Mouse (Mus musculus) hindbrain, embryonic 16.5 days (tissue): ENCODE data around the gene Plxnb2. TPM values are rescaled to one million over a fixed set of nuclear protein-coding genes. Genes with fewer than 3 reads are reported as not detected.

ENCODE experiments used
- ATAC-seq: fragments of 200-750 bp; cut with Nextera tagmentation; 2 replicates; pipeline ENCODE4 v1.8.0; 2017; ENCODE audit warnings: moderate TSS enrichment, moderate library complexity
- H3K27ac ChIP-seq: fragments of 300-500 bp; sonication (generic); 2 replicates; pipeline ENCODE4 v1.5.1; 2014; ENCODE audit warnings: low read depth, mild to moderate bottlenecking, control low read depth, low read length, moderate library complexity
- H3K27me3 ChIP-seq: fragments of 300-500 bp; sonication (generic); replicated peaks from 2 replicates; pipeline ENCODE4 v1.6.1; 2014; ENCODE audit warnings: low read length; ENCODE audit not compliant: control insufficient read depth, insufficient read depth
- H3K36me3 ChIP-seq: fragments of 300-500 bp; sonication (generic); 2 replicates; pipeline ENCODE4 v1.6.1; 2014; ENCODE audit warnings: mild to moderate bottlenecking, low read length, moderate library complexity, mixed read lengths; ENCODE audit not compliant: control insufficient read depth, insufficient read depth
- H3K4me1 ChIP-seq: fragments of 300-500 bp; sonication (generic); 2 replicates; pipeline ENCODE4 v1.6.1; 2014; ENCODE audit warnings: low read depth, low read length; ENCODE audit not compliant: control insufficient read depth, insufficient read depth
- H3K4me2 ChIP-seq: fragments of 300-500 bp; sonication (generic); 2 replicates; pipeline ENCODE4 v1.6.1; 2014; ENCODE audit warnings: mild to moderate bottlenecking, low read length, control low read depth, moderate library complexity
- H3K4me3 ChIP-seq: fragments of 300-500 bp; sonication (generic); 2 replicates; pipeline ENCODE4 v1.5.1; 2014; ENCODE audit warnings: mild to moderate bottlenecking, low read length, control low read depth, moderate library complexity
- H3K9ac ChIP-seq: fragments of 300-500 bp; sonication (generic); 2 replicates; pipeline ENCODE4 v1.6.1; 2014; ENCODE audit warnings: low read depth, mild to moderate bottlenecking, control low read depth, low read length, moderate library complexity
- H3K9me3 ChIP-seq: fragments of 300-500 bp; sonication (generic); 2 replicates; pipeline ENCODE4 v1.6.1; 2014; ENCODE audit warnings: mild to moderate bottlenecking, low read length, moderate library complexity; ENCODE audit not compliant: control insufficient read depth
- WGBS: fragments of 180-500 bp; shearing (Covaris S2); extraction: QIAGEN DNeasy Blood & Tissue Kit; methylation state at CpG from one replicate; pipeline ENCODE4 v1.1.7; 2014; 5-methylcytosine and 5-hydroxymethylcytosine counted together
- polyA plus RNA-seq: library from polyadenylated mRNA; unstranded; fragments of >200 nt; fragmentation: Nextera tagmentation; extraction: Ambion mirVana; gene quantifications from 2 replicates; pipeline ENCODE4 v1.2.1, GENCODE M21; 2015

Gene Plxnb2
- polyA plus RNA-seq, 1 experiment from 2014 or later: 85.2 TPM

GRCm38 (mm10) chr15:89140048-89140658 lies 40.4 kb downstream of the Plxnb2 start:
- Histone ChIP-seq H3K4me2 (peak overlapping the region; percentile 85), H3K9ac (peak overlapping the region; percentile 61), H3K27ac (no peak overlapping the region), H3K4me1 (peaks cover 13% of the 10 kb centered on the region), H3K27me3 (peaks cover 5% of the 10 kb centered on the region; the same call in 1 of the 2 replicates), H3K4me3 (peak overlapping the region; percentile 48), H3K36me3 (peaks cover 3% of the 10 kb centered on the region), H3K9me3 (no peaks in the 10 kb centered on the region)
- ATAC-seq: peak; percentile 38
- under 1% methylated on average over 53 of the region's 53 CpGs for WGBS

GRCm38 (mm10) chr15:89138531-89138930 lies 42.1 kb downstream of the Plxnb2 start:
- H3K9ac ChIP-seq: no peak overlapping the region
- no peak overlapping the region for H3K27ac ChIP-seq
- H3K27me3 ChIP-seq: peaks cover 5% of the 10 kb centered on the region; the same call in 1 of the 2 replicates
- ATAC-seq: no peak
- no peaks in the 10 kb centered on the region for H3K9me3 ChIP-seq
- no peak overlapping the region for H3K4me2 ChIP-seq
- H3K4me1 ChIP-seq: peaks cover 13% of the 10 kb centered on the region
- no peaks in the 10 kb centered on the region; the same call in 1 of the 2 replicates for H3K36me3 ChIP-seq
- no peak overlapping the region for H3K4me3 ChIP-seq
- WGBS: 96% methylated on average over 6 of the region's 6 CpGs

- no peaks in the 10 kb centered on the region; the same call in 1 of the 2 replicates for H3K36me3 ChIP-seq
- H3K4me2 ChIP-seq: no peak overlapping the region
- no peak for ATAC-seq
- peaks cover 13% of the 10 kb centered on the region for H3K4me1 ChIP-seq
- no peak overlapping the region for H3K27ac ChIP-seq
- peaks cover 5% of the 10 kb centered on the region; the same call in 1 of the 2 replicates for H3K27me3 ChIP-seq
- WGBS: 86% methylated on average over 7 of the region's 7 CpGs
- H3K9ac ChIP-seq: no peak overlapping the region
- H3K4me3 ChIP-seq: no peak overlapping the region
- no peaks in the 10 kb centered on the region for H3K9me3 ChIP-seq
Observed at GRCm38 (mm10) chr15:89138046-89138405, 42.6 kb downstream of the Plxnb2 start.

GRCm38 (mm10) chr15:89137378-89138045 lies 43.1 kb downstream of the Plxnb2 start:
- Histone ChIP-seq H3K27me3 (peaks cover 5% of the 10 kb centered on the region; the same call in 1 of the 2 replicates), H3K9ac (no peak overlapping the region), H3K4me2 (no peak overlapping the region), H3K27ac (no peak overlapping the region), H3K4me1 (peaks cover 13% of the 10 kb centered on the region), H3K9me3 (no peaks in the 10 kb centered on the region), H3K36me3 (no peaks in the 10 kb centered on the region), H3K4me3 (no peak overlapping the region)
- ATAC-seq: no peak
- WGBS: 70% methylated on average over 11 of the region's 11 CpGs

GRCm38 (mm10) chr15:89136461-89137155 lies 44.0 kb downstream of the Plxnb2 start:
- Histone ChIP-seq H3K9me3 (no peaks in the 10 kb centered on the region), H3K9ac (no peak overlapping the region), H3K27ac (no peak overlapping the region), H3K4me3 (no peak overlapping the region), H3K4me2 (no peak overlapping the region), H3K4me1 (peaks cover 13% of the 10 kb centered on the region), H3K27me3 (peaks cover 5% of the 10 kb centered on the region; the same call in 1 of the 2 replicates), H3K36me3 (no peaks in the 10 kb centered on the region)
- 94% methylated on average over 4 of the region's 5 CpGs for WGBS
- no peak for ATAC-seq

GRCm38 (mm10) chr15:89131316-89131715 lies 49.3 kb downstream of the Plxnb2 start:
- peaks cover 12% of the 10 kb centered on the region for H3K4me1 ChIP-seq
- no peaks in the 10 kb centered on the region for H3K27me3 ChIP-seq
- H3K9me3 ChIP-seq: no peaks in the 10 kb centered on the region
- H3K4me3 ChIP-seq: no peak overlapping the region
- WGBS: 90% methylated on average over 3 of the region's 3 CpGs
- H3K27ac ChIP-seq: no peak overlapping the region
- H3K9ac ChIP-seq: no peak overlapping the region
- H3K4me2 ChIP-seq: no peak overlapping the region
- no peak for ATAC-seq
- H3K36me3 ChIP-seq: no peaks in the 10 kb centered on the region

GRCm38 (mm10) chr15:89130245-89130644 lies 50.3 kb downstream of the Plxnb2 start:
- Histone ChIP-seq H3K36me3 (no peaks in the 10 kb centered on the region), H3K4me1 (peaks cover 12% of the 10 kb centered on the region), H3K27me3 (no peaks in the 10 kb centered on the region), H3K4me2 (no peak overlapping the region), H3K27ac (no peak overlapping the region), H3K4me3 (no peak overlapping the region), H3K9me3 (no peaks in the 10 kb centered on the region), H3K9ac (no peak overlapping the region)
- no peak for ATAC-seq

- H3K9me3 ChIP-seq: no peaks in the 10 kb centered on the region
- peak within 1 kb of the TSS; percentile 65 for H3K4me3 ChIP-seq
- peak within 1 kb of the TSS; percentile 81 for H3K27ac ChIP-seq
- no peaks in the 10 kb centered on the region for H3K27me3 ChIP-seq
- ATAC-seq: peak; percentile 85
- peak within 1 kb of the TSS; percentile 64 for H3K4me2 ChIP-seq
- H3K9ac ChIP-seq: peak within 1 kb of the TSS; percentile 81
- WGBS: 4% methylated on average over 35 of the region's 36 CpGs
- no peaks in the 10 kb centered on the region for H3K36me3 ChIP-seq
- peaks cover 17% of the 10 kb centered on the region for H3K4me1 ChIP-seq
Observed at GRCm38 (mm10) chr15:89128382-89129350, 51.9 kb downstream of the Plxnb2 start, which contains the start of gene Hdac10. Gene Hdac10, minus strand, starts transcription at chr15:89128700.
